Mouse (Mus musculus): ENCODE results near the gene Foxf1.

The Foxf1 gene

GRCm38 (mm10) chr8:121129265-121129940 lies 45.2 kb downstream of the Foxf1 start:
- DNase-seq (ENCODE audit: low spot score in 2 of 2), result no peak

GRCm38 (mm10) chr8:121130522-121130921 lies 46.3 kb downstream of the Foxf1 start:
- no peak for DNase-seq (ENCODE audit: low spot score in 2 of 2)

GRCm38 (mm10) chr8:121132961-121133513 lies 48.9 kb downstream of the Foxf1 start:
- no peak for DNase-seq (ENCODE audit: low spot score in 2 of 2)

- DNase-seq (ENCODE audit: low spot score in 2 of 2), result no peak
These were observed 49.9 kb downstream of the Foxf1 start for GRCm38 (mm10) chr8:121134102-121134501.

GRCm38 (mm10) chr8:121134512-121134911 lies 50.3 kb downstream of the Foxf1 start:
- no peak for DNase-seq (ENCODE audit: low spot score in 2 of 2)

- DNase-seq (ENCODE audit: low spot score in 2 of 2), result no peak
These were observed 52.7 kb downstream of the Foxf1 start for GRCm38 (mm10) chr8:121136856-121137255.

Measured in frontal cortex, postnatal 36 days (tissue).